Mouse (Mus musculus): ENCODE measurements around the gene Itpr2. TPM values are rescaled to one million over a fixed set of nuclear protein-coding genes. Genes with fewer than 3 reads are reported as not detected.

Gene Itpr2
- polyA plus RNA-seq, 1 experiment from 2014 or later: 9.0 TPM

- H3K4me1 ChIP-seq (ENCODE audit: control insufficient read depth, insufficient read depth, low read length): no peaks in the 10 kb centered on the region; the same call in 1 of the 2 replicates
- no peak overlapping the region for H3K9ac ChIP-seq (ENCODE audit: low read depth, low read length)
- no peaks in the 10 kb centered on the region for H3K36me3 ChIP-seq (ENCODE audit: control insufficient read depth, insufficient read depth, low read length)
- no peaks in the 10 kb centered on the region for H3K9me3 ChIP-seq (replicated peaks; ENCODE audit: control insufficient read depth, low read length, poor library complexity, severe bottlenecking)
- peak; percentile 32; the same call in 1 of the 2 replicates for ATAC-seq
- H3K4me2 ChIP-seq (ENCODE audit: low read length): no peak overlapping the region
- no peaks in the 10 kb centered on the region for H3K27me3 ChIP-seq (ENCODE audit: control insufficient read depth, insufficient read depth, low read depth, low read length)
- WGBS: 61% methylated on average over 3 of the region's 3 CpGs
- no peak overlapping the region for H3K27ac ChIP-seq (ENCODE audit: low read length)
- no peak overlapping the region for H3K4me3 ChIP-seq (ENCODE audit: low read depth, low read length)
These were observed 199.9 kb downstream of the Itpr2 start for GRCm38 (mm10) chr6:146302101-146302500.

GRCm38 (mm10) chr6:146300961-146301360 lies 201.1 kb downstream of the Itpr2 start:
- Histone ChIP-seq H3K4me3 (ENCODE audit: low read depth, low read length) (no peak overlapping the region), H3K36me3 (ENCODE audit: control insufficient read depth, insufficient read depth, low read length) (no peaks in the 10 kb centered on the region), H3K4me1 (ENCODE audit: control insufficient read depth, insufficient read depth, low read length) (no peaks in the 10 kb centered on the region; the same call in 1 of the 2 replicates), H3K9ac (ENCODE audit: low read depth, low read length) (no peak overlapping the region), H3K9me3 (replicated peaks; ENCODE audit: control insufficient read depth, low read length, poor library complexity, severe bottlenecking) (no peaks in the 10 kb centered on the region), H3K27ac (ENCODE audit: low read length) (no peak overlapping the region), H3K4me2 (ENCODE audit: low read length) (no peak overlapping the region), H3K27me3 (ENCODE audit: control insufficient read depth, insufficient read depth, low read depth, low read length) (no peaks in the 10 kb centered on the region)
- ATAC-seq: no peak

- no peak overlapping the region for H3K27ac ChIP-seq (ENCODE audit: low read length)
- no peak overlapping the region for H3K9ac ChIP-seq (ENCODE audit: low read depth, low read length)
- no peak for ATAC-seq
- no peaks in the 10 kb centered on the region for H3K9me3 ChIP-seq (replicated peaks; ENCODE audit: control insufficient read depth, low read length, poor library complexity, severe bottlenecking)
- no peaks in the 10 kb centered on the region for H3K36me3 ChIP-seq (ENCODE audit: control insufficient read depth, insufficient read depth, low read length)
- no peak overlapping the region for H3K4me2 ChIP-seq (ENCODE audit: low read length)
- H3K4me3 ChIP-seq (ENCODE audit: low read depth, low read length): no peak overlapping the region
- no peaks in the 10 kb centered on the region for H3K27me3 ChIP-seq (ENCODE audit: control insufficient read depth, insufficient read depth, low read depth, low read length)
- H3K4me1 ChIP-seq (ENCODE audit: control insufficient read depth, insufficient read depth, low read length): no peaks in the 10 kb centered on the region; the same call in 1 of the 2 replicates
These were observed 203.3 kb downstream of the Itpr2 start for GRCm38 (mm10) chr6:146298712-146299111.

GRCm38 (mm10) chr6:146291036-146291435 lies 211.0 kb downstream of the Itpr2 start:
- no peak overlapping the region for H3K27ac ChIP-seq (ENCODE audit: low read length)
- no peaks in the 10 kb centered on the region for H3K9me3 ChIP-seq (replicated peaks; ENCODE audit: control insufficient read depth, low read length, poor library complexity, severe bottlenecking)
- H3K27me3 ChIP-seq (ENCODE audit: control insufficient read depth, insufficient read depth, low read depth, low read length): no peaks in the 10 kb centered on the region
- H3K4me1 ChIP-seq (ENCODE audit: control insufficient read depth, insufficient read depth, low read length): no peaks in the 10 kb centered on the region
- H3K9ac ChIP-seq (ENCODE audit: low read depth, low read length): no peak overlapping the region
- 96% methylated on average over 10 of the region's 10 CpGs for WGBS
- H3K4me2 ChIP-seq (ENCODE audit: low read length): no peak overlapping the region
- no peak for ATAC-seq
- H3K4me3 ChIP-seq (ENCODE audit: low read depth, low read length): no peak overlapping the region
- no peaks in the 10 kb centered on the region for H3K36me3 ChIP-seq (ENCODE audit: control insufficient read depth, insufficient read depth, low read length)

GRCm38 (mm10) chr6:146289801-146290200 lies 212.2 kb downstream of the Itpr2 start:
- ATAC-seq: no peak
- H3K4me2 ChIP-seq (ENCODE audit: low read length): no peak overlapping the region

GRCm38 (mm10) chr6:146288266-146288665 lies 213.8 kb downstream of the Itpr2 start:
- no peaks in the 10 kb centered on the region for H3K9me3 ChIP-seq (replicated peaks; ENCODE audit: control insufficient read depth, low read length, poor library complexity, severe bottlenecking)
- H3K27ac ChIP-seq (ENCODE audit: low read length): no peak overlapping the region
- H3K36me3 ChIP-seq (ENCODE audit: control insufficient read depth, insufficient read depth, low read length): no peaks in the 10 kb centered on the region
- H3K4me1 ChIP-seq (ENCODE audit: control insufficient read depth, insufficient read depth, low read length): 0 out of 2 replicates have a peak, but pooled peaks cover 2% of the 10 kb centered on the region
- 87% methylated on average over 5 of the region's 5 CpGs for WGBS
- no peak for ATAC-seq
- no peaks in the 10 kb centered on the region for H3K27me3 ChIP-seq (ENCODE audit: control insufficient read depth, insufficient read depth, low read depth, low read length)
- no peak overlapping the region for H3K4me3 ChIP-seq (ENCODE audit: low read depth, low read length)
- H3K9ac ChIP-seq (ENCODE audit: low read depth, low read length): no peak overlapping the region
- H3K4me2 ChIP-seq (ENCODE audit: low read length): no peak overlapping the region

More at GRCm38 (mm10) chr6:146289801-146290200, 212.2 kb downstream of the Itpr2 start:
- Histone ChIP-seq H3K9ac (ENCODE audit: low read depth, low read length) (no peak overlapping the region), H3K4me3 (ENCODE audit: low read depth, low read length) (no peak overlapping the region), H3K36me3 (ENCODE audit: control insufficient read depth, insufficient read depth, low read length) (no peaks in the 10 kb centered on the region), H3K9me3 (replicated peaks; ENCODE audit: control insufficient read depth, low read length, poor library complexity, severe bottlenecking) (no peaks in the 10 kb centered on the region), H3K27me3 (ENCODE audit: control insufficient read depth, insufficient read depth, low read depth, low read length) (no peaks in the 10 kb centered on the region), H3K27ac (ENCODE audit: low read length) (no peak overlapping the region), H3K4me1 (ENCODE audit: control insufficient read depth, insufficient read depth, low read length) (no peaks in the 10 kb centered on the region)
- WGBS: 55% methylated on average over 10 of the region's 10 CpGs

- Histone ChIP-seq H3K4me1 (ENCODE audit: control insufficient read depth, insufficient read depth, low read length) (0 out of 2 replicates have a peak, but pooled peaks cover 2% of the 10 kb centered on the region), H3K36me3 (ENCODE audit: control insufficient read depth, insufficient read depth, low read length) (no peaks in the 10 kb centered on the region), H3K9ac (ENCODE audit: low read depth, low read length) (no peak overlapping the region), H3K27me3 (ENCODE audit: control insufficient read depth, insufficient read depth, low read depth, low read length) (no peaks in the 10 kb centered on the region), H3K4me2 (ENCODE audit: low read length) (no peak overlapping the region), H3K9me3 (replicated peaks; ENCODE audit: control insufficient read depth, low read length, poor library complexity, severe bottlenecking) (no peaks in the 10 kb centered on the region), H3K27ac (ENCODE audit: low read length) (no peak overlapping the region), H3K4me3 (ENCODE audit: low read depth, low read length) (no peak overlapping the region)
- ATAC-seq: no peak
- 91% methylated on average over 11 of the region's 11 CpGs for WGBS
These were observed 217.0 kb downstream of the Itpr2 start for GRCm38 (mm10) chr6:146284921-146285565.

DNA sequence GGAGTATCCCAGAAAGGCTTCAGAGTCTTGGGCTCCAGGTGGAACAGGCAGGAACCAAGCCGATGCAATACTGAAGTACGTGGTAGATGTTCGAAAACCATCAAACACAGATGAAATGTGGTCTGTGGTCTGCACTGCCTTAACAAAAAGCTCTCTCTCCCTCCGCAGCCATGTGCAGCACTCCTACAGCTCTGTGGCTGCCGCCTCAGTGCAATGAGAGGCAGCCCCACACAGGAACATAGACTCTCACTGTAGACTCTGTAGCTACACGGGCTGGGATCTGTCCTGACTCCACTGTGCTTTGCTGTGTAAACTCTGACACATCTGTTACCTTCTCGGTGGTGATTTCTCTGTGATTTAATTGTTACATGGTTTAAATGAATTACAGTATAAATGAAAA lies 218.0 kb downstream of the Itpr2 start:
- Histone ChIP-seq H3K4me3 (ENCODE audit: low read depth, low read length) (no peak overlapping the region), H3K4me2 (ENCODE audit: low read length) (no peak overlapping the region), H3K9me3 (replicated peaks; ENCODE audit: control insufficient read depth, low read length, poor library complexity, severe bottlenecking) (no peaks in the 10 kb centered on the region), H3K36me3 (ENCODE audit: control insufficient read depth, insufficient read depth, low read length) (no peaks in the 10 kb centered on the region), H3K27ac (ENCODE audit: low read length) (no peak overlapping the region), H3K4me1 (ENCODE audit: control insufficient read depth, insufficient read depth, low read length) (0 out of 2 replicates have a peak, but pooled peaks cover 2% of the 10 kb centered on the region), H3K9ac (ENCODE audit: low read depth, low read length) (no peak overlapping the region), H3K27me3 (ENCODE audit: control insufficient read depth, insufficient read depth, low read depth, low read length) (no peaks in the 10 kb centered on the region)
- ATAC-seq: no peak
- WGBS: 78% methylated on average over 7 of the region's 7 CpGs

DNA sequence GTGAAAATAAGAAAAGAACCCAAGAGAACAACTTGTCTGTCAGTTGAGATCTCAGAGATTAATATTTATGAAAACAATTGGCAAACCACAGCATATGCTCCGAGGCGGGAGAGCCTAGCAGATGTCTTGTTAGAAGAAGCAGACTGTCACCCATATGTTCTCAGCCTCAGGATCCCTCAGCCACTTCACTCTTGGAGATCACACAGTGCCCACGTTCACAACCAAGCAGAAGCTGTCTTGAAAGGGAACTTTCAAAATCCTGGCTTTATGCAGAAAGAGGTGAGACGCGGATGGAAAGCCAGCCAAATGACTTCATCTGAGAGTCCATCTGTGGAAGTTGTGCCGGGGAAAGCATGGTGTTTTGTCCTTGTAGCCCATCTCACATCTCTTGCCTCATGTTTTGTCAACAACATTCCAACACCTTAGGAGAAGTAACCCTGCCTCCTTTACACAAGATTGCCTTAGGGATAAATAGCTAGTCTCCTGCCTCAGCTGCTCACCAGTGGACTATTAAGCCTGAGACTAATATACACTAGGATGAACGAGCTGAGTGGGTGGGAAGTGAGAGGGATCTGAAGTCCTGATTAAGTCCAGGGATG lies 219.9 kb downstream of the Itpr2 start:
- no peak overlapping the region for H3K4me3 ChIP-seq (ENCODE audit: low read depth, low read length)
- ATAC-seq: no peak
- no peaks in the 10 kb centered on the region for H3K9me3 ChIP-seq (replicated peaks; ENCODE audit: control insufficient read depth, low read length, poor library complexity, severe bottlenecking)
- no peak overlapping the region for H3K4me2 ChIP-seq (ENCODE audit: low read length)
- no peaks in the 10 kb centered on the region for H3K36me3 ChIP-seq (ENCODE audit: control insufficient read depth, insufficient read depth, low read length)
- H3K27me3 ChIP-seq (ENCODE audit: control insufficient read depth, insufficient read depth, low read depth, low read length): no peaks in the 10 kb centered on the region
- no peak overlapping the region for H3K9ac ChIP-seq (ENCODE audit: low read depth, low read length)
- no peak overlapping the region for H3K27ac ChIP-seq (ENCODE audit: low read length)
- 69% methylated on average over 7 of the region's 7 CpGs for WGBS
- 0 out of 2 replicates have a peak, but pooled peaks cover 2% of the 10 kb centered on the region for H3K4me1 ChIP-seq (ENCODE audit: control insufficient read depth, insufficient read depth, low read length)
